Mouse (Mus musculus) liver, embryonic 11.5 days (tissue): Measurements from ENCODE around the gene Plpp7. TPM values are rescaled to one million over a fixed set of nuclear protein-coding genes. Genes with fewer than 3 reads are reported as not detected.

Source experiments
- ATAC-seq: fragments of 200-750 bp; cut with Nextera tagmentation; replicated peaks from 2 replicates; pipeline ENCODE4 v1.8.0; 2017; ENCODE audit warnings: moderate number of reproducible peaks, mild to moderate bottlenecking, moderate TSS enrichment, moderate library complexity; ENCODE audit not compliant: low FRiP score
- DNase-seq: peaks from one replicate; pipeline ENCODE4 v3.0.0-alpha.2; 2017; ENCODE audit warnings: low spot score
- H3K27ac ChIP-seq: fragments of 300-500 bp; sonication (generic); 2 replicates; pipeline ENCODE4 v1.5.1; 2014; ENCODE audit warnings: mild to moderate bottlenecking, low read depth, low read length, control low read depth
- H3K27me3 ChIP-seq: fragments of 300-500 bp; sonication (generic); replicated peaks from 2 replicates; pipeline ENCODE4 v1.6.1; 2014; ENCODE audit warnings: low read length, mixed read lengths; ENCODE audit not compliant: control insufficient read depth, insufficient read depth
- H3K36me3 ChIP-seq: fragments of 300-500 bp; sonication (generic); 2 replicates; pipeline ENCODE4 v1.6.1; 2014; ENCODE audit warnings: mild to moderate bottlenecking, low read length, moderate library complexity, mixed read lengths; ENCODE audit not compliant: control insufficient read depth, insufficient read depth
- H3K4me1 ChIP-seq: fragments of 300-500 bp; sonication (generic); replicated peaks from 2 replicates; pipeline ENCODE4 v1.6.1; 2014; ENCODE audit warnings: low read length, mixed read lengths; ENCODE audit not compliant: control insufficient read depth, insufficient read depth
- H3K4me2 ChIP-seq: fragments of 300-500 bp; sonication (generic); 2 replicates; pipeline ENCODE4 v1.6.1; 2014; ENCODE audit warnings: mild to moderate bottlenecking, control low read depth, moderate library complexity
- H3K4me3 ChIP-seq: fragments of 300-500 bp; sonication (generic); 2 replicates; pipeline ENCODE4 v1.5.1; 2014; ENCODE audit warnings: low read depth, low read length, control low read depth
- H3K9ac ChIP-seq: fragments of 300-500 bp; sonication (generic); 2 replicates; pipeline ENCODE4 v1.6.1; 2014; ENCODE audit warnings: low read depth, low read length, control low read depth
- H3K9me3 ChIP-seq: fragments of 300-500 bp; sonication (generic); 2 replicates; pipeline ENCODE4 v1.6.1; 2016; ENCODE audit warnings: low read length, inconsistent platforms, mixed read lengths; ENCODE audit not compliant: control insufficient read depth
- WGBS: fragments of 180-500 bp; shearing (Covaris S2); extraction: QIAGEN DNeasy Blood & Tissue Kit; methylation state at CpG from one replicate; pipeline ENCODE4 v1.1.7; 2014; 5-methylcytosine and 5-hydroxymethylcytosine counted together
- polyA plus RNA-seq: library from polyadenylated mRNA; unstranded; fragments of >200 nt; fragmentation: Nextera tagmentation; extraction: Ambion mirVana; gene quantifications from 2 replicates; pipeline ENCODE4 v1.2.1, GENCODE M21; 2014

Plpp7 gene
- polyA plus RNA-seq, 1 experiment from 2014 or later, result 5.3 TPM

DNA sequence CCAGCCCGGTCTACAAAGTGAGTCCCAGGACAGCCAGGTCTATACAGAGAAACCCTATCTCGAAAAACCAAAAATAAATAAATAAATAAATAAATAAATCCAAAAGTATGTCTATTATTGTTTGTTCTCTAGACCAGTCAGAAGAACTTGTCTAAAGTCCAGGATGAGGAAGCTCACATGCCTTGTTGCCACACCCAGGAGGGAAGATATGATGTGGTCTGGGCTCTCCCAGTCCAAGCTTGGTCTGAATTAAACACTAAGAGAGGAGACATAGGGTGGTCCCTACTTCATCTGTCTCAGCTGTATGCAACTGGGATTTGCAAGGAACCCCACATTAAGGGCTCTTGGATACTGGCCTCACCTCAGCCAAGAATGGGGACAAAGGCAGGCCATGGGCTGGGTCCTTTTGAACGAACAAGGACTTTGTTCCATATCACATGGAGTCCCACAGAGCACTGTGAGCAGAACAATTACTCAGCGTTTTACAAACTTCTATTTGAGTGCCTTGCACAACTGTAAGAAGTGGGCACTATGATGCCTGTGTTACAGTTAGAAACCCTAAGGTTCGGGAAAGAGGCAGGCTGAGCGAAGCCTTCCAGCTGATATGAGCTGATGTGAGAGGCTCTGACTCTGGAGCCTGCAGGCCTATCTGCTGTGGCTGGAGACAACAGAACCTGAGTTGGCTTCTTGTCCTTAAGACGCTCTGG lies 1.2 kb upstream of the Plpp7 start:
- ATAC-seq (no peak), DNase-seq (no peak)
- Histone ChIP-seq H3K36me3 (no peaks in the 10 kb centered on the region), H3K9me3 (no peaks in the 10 kb centered on the region), H3K4me3 (no peak overlapping the region), H3K4me2 (no peak overlapping the region), H3K27ac (no peak overlapping the region), H3K9ac (no peak overlapping the region), H3K27me3 (peaks cover 3% of the 10 kb centered on the region; the same call in 1 of the 2 replicates), H3K4me1 (peaks cover 15% of the 10 kb centered on the region)
- WGBS, result 75% methylated on average over 7 of the region's 7 CpGs

- Histone ChIP-seq H3K36me3 (no peaks in the 10 kb centered on the region), H3K4me3 (peak overlapping the region; percentile 34; the same call in 1 of the 2 replicates), H3K4me1 (peaks cover 15% of the 10 kb centered on the region), H3K27me3 (no peaks in the 10 kb centered on the region), H3K9me3 (peaks cover 3% of the 10 kb centered on the region; the same call in 1 of the 2 replicates), H3K27ac (no peak overlapping the region), H3K9ac (no peak overlapping the region), H3K4me2 (peak overlapping the region; percentile 60)
- no peak for DNase-seq
- ATAC-seq, result no peak
- 84% methylated on average over 10 of the region's 10 CpGs for WGBS
Observed at GRCm38 (mm10) chr2:32096122-32096420, 743 bp downstream of the Plpp7 start.

- H3K27ac ChIP-seq, result no peak overlapping the region
- H3K9ac ChIP-seq, result no peak overlapping the region
- peaks cover 3% of the 10 kb centered on the region; the same call in 1 of the 2 replicates for H3K9me3 ChIP-seq
- no peaks in the 10 kb centered on the region for H3K27me3 ChIP-seq
- ATAC-seq (no peak), DNase-seq (no peak)
- no peaks in the 10 kb centered on the region for H3K36me3 ChIP-seq
- 64% methylated on average over 5 of the region's 5 CpGs for WGBS
- H3K4me1 ChIP-seq, result peaks cover 5% of the 10 kb centered on the region
- H3K4me2 ChIP-seq, result 0 out of 2 replicates have a peak overlapping the region, but pooled peaks have one; percentile 6
- H3K4me3 ChIP-seq, result no peak overlapping the region
Observed at GRCm38 (mm10) chr2:32102944-32103343, 7.6 kb downstream of the Plpp7 start.

GRCm38 (mm10) chr2:32103557-32103956 lies 8.2 kb downstream of the Plpp7 start:
- DNase-seq (no peak), ATAC-seq (no peak)
- Histone ChIP-seq H3K4me1 (peaks cover 5% of the 10 kb centered on the region), H3K4me2 (no peak overlapping the region), H3K9ac (no peak overlapping the region), H3K27ac (no peak overlapping the region), H3K9me3 (peaks cover 3% of the 10 kb centered on the region; the same call in 1 of the 2 replicates), H3K36me3 (no peaks in the 10 kb centered on the region), H3K4me3 (no peak overlapping the region), H3K27me3 (no peaks in the 10 kb centered on the region)
- WGBS, result 79% methylated on average over 7 of the region's 7 CpGs

- Histone ChIP-seq H3K4me1 (peaks cover 5% of the 10 kb centered on the region), H3K4me3 (no peak overlapping the region), H3K27ac (no peak overlapping the region), H3K9me3 (peaks cover 3% of the 10 kb centered on the region; the same call in 1 of the 2 replicates), H3K9ac (no peak overlapping the region), H3K27me3 (no peaks in the 10 kb centered on the region), H3K36me3 (no peaks in the 10 kb centered on the region), H3K4me2 (no peak overlapping the region)
- no peak for ATAC-seq
- DNase-seq, result no peak
- 85% methylated on average over 7 of the region's 7 CpGs for WGBS
Observed at GRCm38 (mm10) chr2:32104122-32104521, 8.8 kb downstream of the Plpp7 start.

- Histone ChIP-seq H3K9ac (no peak overlapping the region), H3K4me1 (peaks cover 5% of the 10 kb centered on the region), H3K36me3 (no peaks in the 10 kb centered on the region), H3K27ac (no peak overlapping the region), H3K4me3 (no peak overlapping the region), H3K9me3 (peaks cover 3% of the 10 kb centered on the region; the same call in 1 of the 2 replicates), H3K4me2 (no peak overlapping the region), H3K27me3 (no peaks in the 10 kb centered on the region)
- 85% methylated on average over 16 of the region's 16 CpGs for WGBS
- DNase-seq (no peak), ATAC-seq (no peak)
Observed at GRCm38 (mm10) chr2:32105117-32105913, 10.0 kb downstream of the Plpp7 start.

- no peak for ATAC-seq
- H3K9me3 ChIP-seq, result no peaks in the 10 kb centered on the region
- H3K9ac ChIP-seq, result no peak overlapping the region
- H3K4me1 ChIP-seq, result peaks cover 7% of the 10 kb centered on the region
- no peak overlapping the region for H3K27ac ChIP-seq
- H3K36me3 ChIP-seq, result no peaks in the 10 kb centered on the region
- 78% methylated on average over 7 of the region's 7 CpGs for WGBS
- no peaks in the 10 kb centered on the region for H3K27me3 ChIP-seq
- no peak for DNase-seq
- no peak overlapping the region for H3K4me2 ChIP-seq
- H3K4me3 ChIP-seq, result no peak overlapping the region
Observed at GRCm38 (mm10) chr2:32105930-32106329, 10.6 kb downstream of the Plpp7 start.

DNA sequence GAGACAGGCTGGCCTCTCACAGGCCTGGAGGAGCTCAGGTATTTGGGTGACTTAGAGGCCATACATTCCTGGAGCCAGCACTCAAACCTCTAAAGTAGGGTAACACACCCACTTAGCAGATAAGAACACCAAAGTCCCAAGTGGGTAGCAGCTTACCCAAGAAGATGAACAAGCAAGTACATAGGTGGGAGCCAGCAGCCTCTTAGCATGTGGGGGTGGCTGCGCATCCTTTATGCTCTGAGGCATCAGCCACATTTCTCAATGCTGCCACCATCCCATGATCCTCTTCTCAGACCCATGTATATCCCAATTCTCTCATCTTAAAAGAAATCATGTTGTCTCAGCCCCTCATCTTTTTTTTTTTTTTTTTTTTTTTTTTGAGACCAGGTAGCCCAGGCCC lies 15.9 kb downstream of the Plpp7 start:
- Histone ChIP-seq H3K4me2 (no peak overlapping the region), H3K27me3 (no peaks in the 10 kb centered on the region), H3K9me3 (no peaks in the 10 kb centered on the region), H3K4me1 (peaks cover 22% of the 10 kb centered on the region), H3K4me3 (no peak overlapping the region), H3K27ac (no peak overlapping the region), H3K36me3 (no peaks in the 10 kb centered on the region), H3K9ac (no peak overlapping the region)
- ATAC-seq (no peak), DNase-seq (no peak)
- 86% methylated on average over 1 of the region's 1 CpGs for WGBS
